Mouse (Mus musculus): ENCODE data around the gene Ptprg. TPM values are rescaled to one million over a fixed set of nuclear protein-coding genes. Genes with fewer than 3 reads are reported as not detected.

The Ptprg gene
- polyA plus RNA-seq, 1 experiment from 2014 or later = 38.5 TPM

DNA sequence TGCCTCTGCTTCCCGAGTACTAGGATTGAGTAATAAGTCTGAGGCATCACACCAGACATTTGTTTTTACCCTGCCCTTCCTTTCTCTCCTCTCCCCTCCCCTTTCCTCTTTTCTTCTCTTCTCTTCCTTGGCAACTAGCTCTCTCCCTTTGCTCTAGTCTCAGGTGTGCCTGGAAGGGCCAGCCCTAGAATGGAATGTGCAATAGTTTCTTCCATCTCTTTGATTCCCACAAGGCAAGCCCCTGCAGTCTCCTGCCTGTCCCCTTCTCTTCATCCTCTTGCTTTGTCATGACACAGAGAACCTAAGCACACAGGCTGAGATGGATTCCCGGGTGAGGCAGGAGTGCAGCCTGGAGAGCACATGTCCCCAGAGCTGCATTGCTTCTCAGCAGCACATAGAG is 512.4 kb downstream of the Ptprg start:
- no peak overlapping the region for H3K9ac ChIP-seq (ENCODE audit: low read depth, low read length)
- H3K36me3 ChIP-seq (ENCODE audit: control insufficient read depth, insufficient read depth, low read length) = no peaks in the 10 kb centered on the region
- H3K27me3 ChIP-seq (replicated peaks; ENCODE audit: control insufficient read depth, insufficient read depth, low read length) = no peaks in the 10 kb centered on the region
- 81% methylated on average over 2 of the region's 2 CpGs for WGBS
- no peak overlapping the region for H3K27ac ChIP-seq (ENCODE audit: low read depth, low read length)
- no peaks in the 10 kb centered on the region for H3K9me3 ChIP-seq (ENCODE audit: control insufficient read depth, low read length)
- ATAC-seq = no peak
- H3K4me2 ChIP-seq (ENCODE audit: low read length) = no peak overlapping the region
- no peak overlapping the region for H3K4me3 ChIP-seq (ENCODE audit: low read length)
- H3K4me1 ChIP-seq (ENCODE audit: control insufficient read depth, insufficient read depth, low read depth, low read length) = no peaks in the 10 kb centered on the region

- H3K27ac ChIP-seq (ENCODE audit: low read depth, low read length) = no peak overlapping the region
- no peak overlapping the region for H3K4me2 ChIP-seq (ENCODE audit: low read length)
- no peaks in the 10 kb centered on the region for H3K27me3 ChIP-seq (replicated peaks; ENCODE audit: control insufficient read depth, insufficient read depth, low read length)
- WGBS = 90% methylated on average over 12 of the region's 12 CpGs
- H3K4me1 ChIP-seq (ENCODE audit: control insufficient read depth, insufficient read depth, low read depth, low read length) = no peaks in the 10 kb centered on the region
- H3K9me3 ChIP-seq (ENCODE audit: control insufficient read depth, low read length) = no peaks in the 10 kb centered on the region
- ATAC-seq = no peak
- no peak overlapping the region for H3K9ac ChIP-seq (ENCODE audit: low read depth, low read length)
- H3K36me3 ChIP-seq (ENCODE audit: control insufficient read depth, insufficient read depth, low read length) = no peaks in the 10 kb centered on the region
- H3K4me3 ChIP-seq (ENCODE audit: low read length) = no peak overlapping the region
Measured at GRCm38 (mm10) chr14:12069707-12070106, 516.4 kb downstream of the Ptprg start.

DNA sequence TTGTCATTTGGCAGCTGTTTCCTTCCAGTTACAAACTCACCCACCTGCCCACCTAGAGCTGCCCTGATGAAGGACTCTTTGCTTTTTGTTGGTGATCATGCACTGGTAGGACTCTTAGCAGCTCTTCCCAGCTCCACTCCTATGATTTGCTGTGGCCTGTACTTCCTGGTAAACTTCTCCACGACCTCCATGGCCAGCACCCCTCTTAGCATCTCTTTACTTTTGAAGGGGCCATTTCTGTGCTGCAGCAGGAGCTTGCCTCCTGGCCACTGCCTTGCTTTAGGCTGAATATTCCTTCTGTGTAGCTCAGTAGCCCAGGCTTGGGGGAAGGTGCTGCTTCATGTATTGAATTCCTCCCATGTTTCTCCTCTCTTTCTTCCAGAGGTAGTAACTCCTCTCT is 517.0 kb downstream of the Ptprg start:
- H3K9me3 ChIP-seq (ENCODE audit: control insufficient read depth, low read length) = no peaks in the 10 kb centered on the region
- H3K9ac ChIP-seq (ENCODE audit: low read depth, low read length) = no peak overlapping the region
- H3K36me3 ChIP-seq (ENCODE audit: control insufficient read depth, insufficient read depth, low read length) = no peaks in the 10 kb centered on the region
- H3K27ac ChIP-seq (ENCODE audit: low read depth, low read length) = no peak overlapping the region
- WGBS = 78% methylated on average over 1 of the region's 1 CpGs
- no peak overlapping the region for H3K4me2 ChIP-seq (ENCODE audit: low read length)
- no peak for ATAC-seq
- H3K4me1 ChIP-seq (ENCODE audit: control insufficient read depth, insufficient read depth, low read depth, low read length) = no peaks in the 10 kb centered on the region
- no peaks in the 10 kb centered on the region for H3K27me3 ChIP-seq (replicated peaks; ENCODE audit: control insufficient read depth, insufficient read depth, low read length)
- H3K4me3 ChIP-seq (ENCODE audit: low read length) = no peak overlapping the region

GRCm38 (mm10) chr14:12070856-12071465 is 517.6 kb downstream of the Ptprg start:
- H3K27ac ChIP-seq (ENCODE audit: low read depth, low read length) = no peak overlapping the region
- ATAC-seq = no peak
- H3K27me3 ChIP-seq (replicated peaks; ENCODE audit: control insufficient read depth, insufficient read depth, low read length) = no peaks in the 10 kb centered on the region
- no peaks in the 10 kb centered on the region for H3K9me3 ChIP-seq (ENCODE audit: control insufficient read depth, low read length)
- H3K9ac ChIP-seq (ENCODE audit: low read depth, low read length) = no peak overlapping the region
- H3K4me3 ChIP-seq (ENCODE audit: low read length) = no peak overlapping the region
- H3K4me2 ChIP-seq (ENCODE audit: low read length) = no peak overlapping the region
- H3K36me3 ChIP-seq (ENCODE audit: control insufficient read depth, insufficient read depth, low read length) = no peaks in the 10 kb centered on the region
- H3K4me1 ChIP-seq (ENCODE audit: control insufficient read depth, insufficient read depth, low read depth, low read length) = no peaks in the 10 kb centered on the region
- 73% methylated on average over 7 of the region's 7 CpGs for WGBS

DNA sequence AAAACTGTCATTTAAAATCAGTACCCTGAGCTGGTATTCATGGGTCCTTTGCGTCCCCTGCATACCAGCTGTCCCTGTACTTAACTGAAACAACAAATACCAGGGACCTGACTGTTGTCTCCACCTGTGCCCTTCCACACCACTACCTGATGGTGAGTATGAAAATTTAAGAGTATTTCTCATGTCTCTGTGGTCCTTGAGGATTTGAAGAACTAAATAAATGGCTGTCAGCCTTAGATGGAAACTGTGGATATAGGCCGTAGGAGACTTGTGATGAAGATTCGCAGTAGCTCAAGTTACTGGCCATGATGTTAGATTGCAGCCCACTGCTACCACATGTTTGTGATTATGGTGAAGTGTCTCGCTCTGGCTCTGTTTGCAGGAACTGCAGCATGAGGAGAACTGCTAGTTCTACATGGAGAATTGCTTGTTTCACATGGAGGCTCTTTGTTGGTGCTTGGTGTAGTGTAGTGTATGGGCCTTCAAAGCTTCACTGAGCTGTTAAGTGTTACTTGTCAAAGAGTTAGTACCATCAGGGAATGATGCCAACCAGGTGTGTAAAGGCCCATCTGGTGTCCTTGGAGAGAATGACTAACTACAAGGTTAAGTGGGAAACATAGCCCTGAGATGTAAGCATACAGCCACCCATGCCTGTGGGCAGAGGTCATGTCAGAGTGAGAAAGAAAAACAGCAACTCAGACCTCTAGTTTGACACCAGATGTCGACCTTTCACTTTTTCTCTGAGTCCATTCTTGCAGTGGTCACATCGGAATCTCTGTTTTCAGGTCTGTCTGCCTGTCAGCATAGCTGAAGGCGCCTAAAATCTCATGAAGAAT is 518.9 kb downstream of the Ptprg start:
- H3K27me3 ChIP-seq (replicated peaks; ENCODE audit: control insufficient read depth, insufficient read depth, low read length) = no peaks in the 10 kb centered on the region
- H3K4me3 ChIP-seq (ENCODE audit: low read length) = no peak overlapping the region
- ATAC-seq = no peak
- no peak overlapping the region for H3K27ac ChIP-seq (ENCODE audit: low read depth, low read length)
- no peaks in the 10 kb centered on the region for H3K36me3 ChIP-seq (ENCODE audit: control insufficient read depth, insufficient read depth, low read length)
- no peaks in the 10 kb centered on the region for H3K9me3 ChIP-seq (ENCODE audit: control insufficient read depth, low read length)
- 84% methylated on average over 7 of the region's 7 CpGs for WGBS
- no peak overlapping the region for H3K9ac ChIP-seq (ENCODE audit: low read depth, low read length)
- no peaks in the 10 kb centered on the region for H3K4me1 ChIP-seq (ENCODE audit: control insufficient read depth, insufficient read depth, low read depth, low read length)
- H3K4me2 ChIP-seq (ENCODE audit: low read length) = no peak overlapping the region

- H3K36me3 ChIP-seq (ENCODE audit: control insufficient read depth, insufficient read depth, low read length) = no peaks in the 10 kb centered on the region
- H3K4me3 ChIP-seq (ENCODE audit: low read length) = no peak overlapping the region
- H3K9ac ChIP-seq (ENCODE audit: low read depth, low read length) = no peak overlapping the region
- H3K27ac ChIP-seq (ENCODE audit: low read depth, low read length) = no peak overlapping the region
- H3K4me2 ChIP-seq (ENCODE audit: low read length) = no peak overlapping the region
- H3K4me1 ChIP-seq (ENCODE audit: control insufficient read depth, insufficient read depth, low read depth, low read length) = no peaks in the 10 kb centered on the region
- ATAC-seq = no peak
- no peaks in the 10 kb centered on the region for H3K27me3 ChIP-seq (replicated peaks; ENCODE audit: control insufficient read depth, insufficient read depth, low read length)
- WGBS = 83% methylated on average over 2 of the region's 2 CpGs
- H3K9me3 ChIP-seq (ENCODE audit: control insufficient read depth, low read length) = no peaks in the 10 kb centered on the region
Measured at GRCm38 (mm10) chr14:12073408-12074107, 520.2 kb downstream of the Ptprg start.

DNA sequence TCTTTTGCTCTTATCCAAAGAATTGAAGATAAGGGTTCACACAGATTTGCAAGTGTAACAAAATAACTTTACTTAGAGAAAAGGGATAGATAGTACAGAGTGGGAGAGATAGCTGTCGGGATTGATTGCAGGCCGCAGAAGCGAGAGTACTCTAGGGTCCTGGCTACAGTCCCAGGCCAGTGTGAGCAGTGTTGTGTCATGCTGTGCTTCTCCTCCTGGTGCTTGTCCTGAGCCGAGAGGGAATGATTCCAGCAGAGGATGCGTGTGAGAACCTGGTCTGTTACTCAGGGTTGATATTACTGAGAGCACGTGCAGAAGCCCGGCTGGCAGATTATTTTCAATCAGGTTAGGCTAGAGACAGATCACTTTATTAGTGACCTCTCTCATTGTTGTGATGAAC is 523.9 kb downstream of the Ptprg start:
- no peaks in the 10 kb centered on the region for H3K27me3 ChIP-seq (replicated peaks; ENCODE audit: control insufficient read depth, insufficient read depth, low read length)
- H3K4me1 ChIP-seq (ENCODE audit: control insufficient read depth, insufficient read depth, low read depth, low read length) = peaks cover 5% of the 10 kb centered on the region; the same call in 1 of the 2 replicates
- no peak overlapping the region for H3K27ac ChIP-seq (ENCODE audit: low read depth, low read length)
- H3K9ac ChIP-seq (ENCODE audit: low read depth, low read length) = no peak overlapping the region
- no peak for ATAC-seq
- H3K9me3 ChIP-seq (ENCODE audit: control insufficient read depth, low read length) = no peaks in the 10 kb centered on the region
- H3K4me3 ChIP-seq (ENCODE audit: low read length) = no peak overlapping the region
- WGBS = 76% methylated on average over 7 of the region's 7 CpGs
- H3K4me2 ChIP-seq (ENCODE audit: low read length) = no peak overlapping the region
- no peaks in the 10 kb centered on the region for H3K36me3 ChIP-seq (ENCODE audit: control insufficient read depth, insufficient read depth, low read length)

- H3K27ac ChIP-seq (ENCODE audit: low read depth, low read length) = no peak overlapping the region
- 48% methylated on average over 6 of the region's 6 CpGs for WGBS
- no peak overlapping the region for H3K9ac ChIP-seq (ENCODE audit: low read depth, low read length)
- H3K4me1 ChIP-seq (ENCODE audit: control insufficient read depth, insufficient read depth, low read depth, low read length) = peaks cover 10% of the 10 kb centered on the region; the same call in 1 of the 2 replicates
- ATAC-seq = 0 out of 2 replicates have a peak, but pooled peaks have one; percentile 6
- H3K27me3 ChIP-seq (replicated peaks; ENCODE audit: control insufficient read depth, insufficient read depth, low read length) = no peaks in the 10 kb centered on the region
- no peak overlapping the region for H3K4me3 ChIP-seq (ENCODE audit: low read length)
- H3K4me2 ChIP-seq (ENCODE audit: low read length) = no peak overlapping the region
- H3K9me3 ChIP-seq (ENCODE audit: control insufficient read depth, low read length) = no peaks in the 10 kb centered on the region
- H3K36me3 ChIP-seq (ENCODE audit: control insufficient read depth, insufficient read depth, low read length) = no peaks in the 10 kb centered on the region
Measured at GRCm38 (mm10) chr14:12079250-12079649, 525.9 kb downstream of the Ptprg start.

GRCm38 (mm10) chr14:12079833-12080401 is 526.6 kb downstream of the Ptprg start:
- H3K27ac ChIP-seq (ENCODE audit: low read depth, low read length) = peak overlapping the region; percentile 9; the same call in 1 of the 2 replicates

More at GRCm38 (mm10) chr14:12079833-12080401, 526.6 kb downstream of the Ptprg start:
- Histone ChIP-seq H3K36me3 (ENCODE audit: control insufficient read depth, insufficient read depth, low read length) (no peaks in the 10 kb centered on the region), H3K4me3 (ENCODE audit: low read length) (no peak overlapping the region), H3K4me1 (ENCODE audit: control insufficient read depth, insufficient read depth, low read depth, low read length) (peaks cover 10% of the 10 kb centered on the region; the same call in 1 of the 2 replicates), H3K27me3 (replicated peaks; ENCODE audit: control insufficient read depth, insufficient read depth, low read length) (no peaks in the 10 kb centered on the region), H3K9me3 (ENCODE audit: control insufficient read depth, low read length) (no peaks in the 10 kb centered on the region), H3K4me2 (ENCODE audit: low read length) (no peak overlapping the region), H3K9ac (ENCODE audit: low read depth, low read length) (no peak overlapping the region)
- 41% methylated on average over 4 of the region's 4 CpGs for WGBS
- ATAC-seq = peak; percentile 68
